Comparison of ENCODE assay signal across 27 mouse cellular contexts in the genomic region with DNA sequence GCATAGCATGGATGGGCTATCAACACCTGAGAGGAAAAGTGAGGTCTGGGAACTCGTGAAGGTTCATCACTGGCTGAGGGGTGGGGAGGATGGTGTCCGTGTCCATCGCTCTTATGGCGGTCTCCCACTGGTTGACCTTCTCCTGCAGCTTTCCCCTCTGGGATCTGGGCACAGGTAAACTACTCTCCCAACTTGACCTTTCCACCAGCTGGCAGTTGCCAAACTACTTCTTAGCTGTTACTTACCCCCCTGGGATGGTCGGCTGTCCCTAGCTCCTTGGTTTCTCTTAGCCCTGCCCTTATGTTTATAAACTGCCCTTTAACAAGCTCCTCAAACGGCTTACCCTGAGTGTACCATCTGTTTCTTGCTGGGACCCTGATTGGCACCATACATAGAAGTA.
A peak's percentile ranks its signal among the peaks of the same experiment; 100 is the strongest.
DNase-seq lines count a peak whose midpoint lies in the region; ATAC-seq lines count a peak whose summit lies in the region.
"Had no signal": no experiment of that assay in that cellular context is flagged by ENCODE, and none has a peak within 500 bp of the region (broad histone marks: within the 10 kb centered on the region; RNA-seq: fewer than 3 reads in every experiment).

No protein-coding gene starts in this region.

- ATAC-seq in cerebellum, adult (ENCODE audit: insufficient number of reproducible peaks, low FRiP score, low TSS enrichment), result no peak
- ATAC-seq in heart, embryonic 12.5 days (ENCODE audit: insufficient number of reproducible peaks, low FRiP score), result no peak
- ATAC-seq: activated CD4-positive, CD25-positive, alpha-beta regulatory T cell, adult 4 months; forebrain, embryonic 15.5 days; hindbrain, embryonic 16.5 days; intestine, embryonic 15.5 days had no signal

- no peaks in the 10 kb centered on the region for H3K27me3 ChIP-seq in heart, embryonic 12.5 days (replicated peaks)
- H3K27me3 ChIP-seq: embryonic facial prominence, embryonic 13.5 days; forebrain, embryonic 12.5 days; forebrain, embryonic 15.5 days; heart, embryonic 15.5 days; hindbrain, embryonic 13.5 days; intestine, embryonic 15.5 days had no signal

- H3K27ac ChIP-seq in heart, embryonic 12.5 days (ENCODE audit: poor library complexity, severe bottlenecking), result no peak overlapping the region
- H3K27ac ChIP-seq: embryonic facial prominence, embryonic 10.5 days; embryonic facial prominence, embryonic 13.5 days; forebrain, embryonic 12.5 days; forebrain, embryonic 15.5 days; heart, adult 2 months; heart, embryonic 10.5 days; heart, embryonic 15.5 days; hindbrain, embryonic 10.5 days; hindbrain, embryonic 13.5 days; intestine, embryonic 15.5 days had no signal

- peak; percentile 38 for DNase-seq in cerebellum, adult 11-12 months
- no peak for DNase-seq in cerebellum, adult 8-10 months
- DNase-seq in cerebellum, adult 9-11 months, result peak; percentile 50
- DNase-seq in cerebellum, postnatal 10 days, result peak; percentile 12 to 18
- DNase-seq in cerebellum, postnatal 36 days, result peak; percentile 25 to 46
- DNase-seq: adrenal gland, adult 8-10 months; adrenal gland, postnatal 25 days; embryo, embryonic 11 days; gastrocnemius, postnatal 25 days; heart, adult 2 months; heart, postnatal 10 days; heart, postnatal 36 days; kidney, adult 11 months had no signal

- no peak overlapping the region for H3K4me2 ChIP-seq in heart, embryonic 12.5 days
- H3K4me2 ChIP-seq: embryonic facial prominence, embryonic 13.5 days; forebrain, embryonic 12.5 days; forebrain, embryonic 15.5 days; heart, embryonic 15.5 days; hindbrain, embryonic 13.5 days; intestine, embryonic 15.5 days had no signal

- H3K36me3 ChIP-seq in heart, embryonic 12.5 days, result no peaks in the 10 kb centered on the region
- H3K36me3 ChIP-seq: embryonic facial prominence, embryonic 10.5 days; embryonic facial prominence, embryonic 13.5 days; forebrain, embryonic 12.5 days; forebrain, embryonic 15.5 days; heart, embryonic 10.5 days; heart, embryonic 15.5 days; hindbrain, embryonic 10.5 days; hindbrain, embryonic 13.5 days; intestine, embryonic 15.5 days had no signal

- no peaks in the 10 kb centered on the region for H3K4me1 ChIP-seq in heart, embryonic 12.5 days (replicated peaks)
- H3K4me1 ChIP-seq: embryonic facial prominence, embryonic 10.5 days; embryonic facial prominence, embryonic 13.5 days; forebrain, embryonic 12.5 days; forebrain, embryonic 15.5 days; heart, embryonic 10.5 days; heart, embryonic 15.5 days; hindbrain, embryonic 10.5 days; hindbrain, embryonic 13.5 days; intestine, embryonic 15.5 days had no signal

- WGBS in heart, embryonic 12.5 days, result 93% methylated on average over 6 of the region's 6 CpGs

- no peak overlapping the region for H3K9ac ChIP-seq in heart, embryonic 12.5 days
- H3K9ac ChIP-seq: embryonic facial prominence, embryonic 13.5 days; forebrain, embryonic 12.5 days; forebrain, embryonic 15.5 days; heart, embryonic 15.5 days; hindbrain, embryonic 13.5 days; intestine, embryonic 15.5 days had no signal

- peaks cover 4% of the 10 kb centered on the region; the same call in 1 of the 2 replicates for H3K9me3 ChIP-seq in heart, embryonic 12.5 days (replicated peaks)
- H3K9me3 ChIP-seq: embryonic facial prominence, embryonic 10.5 days; embryonic facial prominence, embryonic 13.5 days; forebrain, embryonic 12.5 days; forebrain, embryonic 15.5 days; heart, embryonic 10.5 days; heart, embryonic 15.5 days; hindbrain, embryonic 13.5 days; intestine, embryonic 15.5 days had no signal

- no peak overlapping the region for H3K4me3 ChIP-seq in heart, embryonic 12.5 days
- H3K4me3 ChIP-seq: embryonic facial prominence, embryonic 10.5 days; embryonic facial prominence, embryonic 13.5 days; erythroblast, embryonic 14.5 days; forebrain, embryonic 12.5 days; forebrain, embryonic 15.5 days; heart, adult 2 months; heart, embryonic 10.5 days; heart, embryonic 15.5 days; hindbrain, embryonic 10.5 days; hindbrain, embryonic 13.5 days; intestine, embryonic 15.5 days had no signal
